8 mouse cellular contexts compared by ENCODE assay signal in genomic region chr13:63112043-63112597, GRCm38 (mm10).
A peak's percentile ranks its signal among the peaks of the same experiment; 100 is the strongest.
DNase-seq lines count a peak whose midpoint lies in the region; ATAC-seq and TF ChIP-seq lines count a peak whose summit lies in the region.

No protein-coding gene starts in this region.

- peaks cover 11% of the 10 kb centered on the region for H3K9me3 ChIP-seq in forebrain, embryonic 10.5 days
- no peaks in the 10 kb centered on the region for H3K9me3 ChIP-seq in forebrain, postnatal 0 days (ENCODE audit: low read length)
- H3K9me3 ChIP-seq in neural tube, embryonic 13.5 days, result no peaks in the 10 kb centered on the region
- H3K9me3 ChIP-seq in kidney, embryonic 16.5 days (ENCODE audit: low read length), result peaks cover 3% of the 10 kb centered on the region; the same call in 1 of the 2 replicates
- H3K9me3 ChIP-seq in stomach, embryonic 15.5 days, result no peaks in the 10 kb centered on the region

- H3K36me3 ChIP-seq in forebrain, embryonic 10.5 days (replicated peaks), result no peaks in the 10 kb centered on the region
- no peaks in the 10 kb centered on the region for H3K36me3 ChIP-seq in forebrain, postnatal 0 days (ENCODE audit: insufficient read depth)
- no peaks in the 10 kb centered on the region for H3K36me3 ChIP-seq in neural tube, embryonic 13.5 days
- H3K36me3 ChIP-seq in kidney, embryonic 16.5 days (ENCODE audit: insufficient read depth, low read length), result no peaks in the 10 kb centered on the region
- no peaks in the 10 kb centered on the region for H3K36me3 ChIP-seq in stomach, embryonic 15.5 days

- DNase-seq in forebrain, embryonic 10.5 days (ENCODE audit: extremely low spot score, low spot score), result no peak
- no peak for DNase-seq in forebrain, postnatal 0 days
- no peak for DNase-seq in neural tube, embryonic 10.5 days (ENCODE audit: extremely low spot score, low spot score)
- no peak for DNase-seq in frontal cortex, adult 2 months (ENCODE audit: extremely low spot score in 1 of 2, low spot score in 1 of 2)
- no peak for DNase-seq in cerebellum, adult 9-10 months

- TF ChIP-seq CTCF in forebrain, postnatal 0 days (IDR thresholded peaks at IDR 0.05; ENCODE audit: low read depth), result no peak

- H3K4me1 ChIP-seq in forebrain, embryonic 10.5 days, result peaks cover 44% of the 10 kb centered on the region
- H3K4me1 ChIP-seq in forebrain, postnatal 0 days (ENCODE audit: insufficient read depth), result no peaks in the 10 kb centered on the region
- H3K4me1 ChIP-seq in neural tube, embryonic 13.5 days (replicated peaks), result peaks cover 21% of the 10 kb centered on the region; the same call in 1 of the 2 replicates
- peaks cover 17% of the 10 kb centered on the region for H3K4me1 ChIP-seq in kidney, embryonic 16.5 days (ENCODE audit: insufficient read depth, low read length)
- H3K4me1 ChIP-seq in stomach, embryonic 15.5 days, result peaks cover 36% of the 10 kb centered on the region

- H3K9ac ChIP-seq in forebrain, postnatal 0 days, result no peak overlapping the region
- no peak overlapping the region for H3K9ac ChIP-seq in neural tube, embryonic 13.5 days
- H3K9ac ChIP-seq in kidney, embryonic 16.5 days (replicated peaks; ENCODE audit: low read length), result no peak overlapping the region
- no peak overlapping the region for H3K9ac ChIP-seq in stomach, embryonic 15.5 days

- no peak overlapping the region for H3K4me3 ChIP-seq in forebrain, embryonic 10.5 days
- H3K4me3 ChIP-seq in forebrain, postnatal 0 days (ENCODE audit: low read depth, low read length), result no peak overlapping the region
- no peak overlapping the region for H3K4me3 ChIP-seq in neural tube, embryonic 13.5 days
- H3K4me3 ChIP-seq in kidney, embryonic 16.5 days (ENCODE audit: low read length), result no peak overlapping the region
- no peak overlapping the region for H3K4me3 ChIP-seq in stomach, embryonic 15.5 days (replicated peaks)

- peak overlapping the region; percentile 81 for H3K27ac ChIP-seq in forebrain, embryonic 10.5 days
- H3K27ac ChIP-seq in forebrain, postnatal 0 days (ENCODE audit: low read depth, low read length), result no peak overlapping the region
- H3K27ac ChIP-seq in neural tube, embryonic 13.5 days (replicated peaks), result peak overlapping the region; percentile 7; the same call in 1 of the 2 replicates
- H3K27ac ChIP-seq in kidney, embryonic 16.5 days (ENCODE audit: low read length), result peak overlapping the region; percentile 62
- peak overlapping the region; percentile 87 for H3K27ac ChIP-seq in stomach, embryonic 15.5 days

- 68% methylated on average over 4 of the region's 4 CpGs for WGBS in forebrain, embryonic 10.5 days
- WGBS in forebrain, postnatal 0 days, result 45% methylated on average over 4 of the region's 4 CpGs
- WGBS in neural tube, embryonic 13.5 days, result 84% methylated on average over 4 of the region's 4 CpGs
- 63% methylated on average over 4 of the region's 4 CpGs for WGBS in kidney, embryonic 16.5 days
- WGBS in stomach, embryonic 15.5 days, result 35% methylated on average over 4 of the region's 4 CpGs

- no peak for ATAC-seq in forebrain, postnatal 0 days
- ATAC-seq in neural tube, embryonic 13.5 days (ENCODE audit: low read depth), result no peak
- no peak for ATAC-seq in kidney, embryonic 16.5 days (ENCODE audit: low FRiP score, low TSS enrichment)
- 0 out of 2 replicates have a peak, but pooled peaks have one; percentile 19 for ATAC-seq in stomach, embryonic 15.5 days (ENCODE audit: insufficient read depth, low FRiP score, low read depth)

- no peak overlapping the region for H3K4me2 ChIP-seq in forebrain, postnatal 0 days (ENCODE audit: low read depth)
- no peak overlapping the region for H3K4me2 ChIP-seq in neural tube, embryonic 13.5 days
- no peak overlapping the region for H3K4me2 ChIP-seq in kidney, embryonic 16.5 days (replicated peaks; ENCODE audit: low read depth, low read length)
- peak overlapping the region; percentile 25; the same call in 1 of the 2 replicates for H3K4me2 ChIP-seq in stomach, embryonic 15.5 days

- H3K27me3 ChIP-seq in forebrain, embryonic 10.5 days (ENCODE audit: poor library complexity, severe bottlenecking), result peaks cover 74% of the 10 kb centered on the region
- H3K27me3 ChIP-seq in forebrain, postnatal 0 days (ENCODE audit: insufficient read depth, low read length), result no peaks in the 10 kb centered on the region
- H3K27me3 ChIP-seq in neural tube, embryonic 13.5 days, result no peaks in the 10 kb centered on the region
- no peaks in the 10 kb centered on the region for H3K27me3 ChIP-seq in kidney, embryonic 16.5 days (ENCODE audit: insufficient read depth, low read length)
- H3K27me3 ChIP-seq in stomach, embryonic 15.5 days (replicated peaks), result no peaks in the 10 kb centered on the region
